Mouse (Mus musculus) kidney, adult 2 months (tissue): ENCODE measurements around the gene Arhgap10. TPM values are rescaled to one million over a fixed set of nuclear protein-coding genes. Genes with fewer than 3 reads are reported as not detected.

Source experiments
- DNase-seq: peaks from one replicate; pipeline ENCODE4 v3.0.0; 2021
- H3K27ac ChIP-seq: fragments of 200-500 bp; 2 replicates; pipeline ENCODE4 v1.5.1; 2012; ENCODE audit warnings: low read depth, low read length, control low read depth, inconsistent platforms; ENCODE audit not compliant: insufficient read depth
- H3K27me3 ChIP-seq: fragments of 200-500 bp; replicated peaks from 2 replicates; pipeline ENCODE4 v1.6.1; 2012; ENCODE audit warnings: mild to moderate bottlenecking, moderate library complexity, low read length, inconsistent platforms; ENCODE audit not compliant: control insufficient read depth, insufficient read depth
- H3K36me3 ChIP-seq: fragments of 200-500 bp; 2 replicates; pipeline ENCODE4 v1.6.1; 2012; ENCODE audit warnings: mild to moderate bottlenecking, moderate library complexity, low read length, inconsistent platforms; ENCODE audit not compliant: control insufficient read depth, insufficient read depth
- H3K4me1 ChIP-seq: fragments of 200-500 bp; 2 replicates; pipeline ENCODE4 v1.6.1; 2011; ENCODE audit warnings: low read length; ENCODE audit not compliant: control insufficient read depth, insufficient read depth
- H3K4me3 ChIP-seq: fragments of 200-500 bp; 2 replicates; pipeline ENCODE4 v1.5.1; 2011; ENCODE audit warnings: mild to moderate bottlenecking, low read depth, low read length, control low read depth; ENCODE audit not compliant: insufficient read depth
- CTCF ChIP-seq: fragments of 200-500 bp; conservative IDR thresholded peaks from 2 replicates; pipeline ENCODE4 v1.5.1; 2011; ENCODE audit warnings: low read depth, mild to moderate bottlenecking, control low read depth, low read length, moderate library complexity, mixed read lengths; ENCODE audit not compliant: insufficient read depth, insufficient read length
- POLR2A ChIP-seq: fragments of 200-500 bp; IDR thresholded peaks from one replicate; pipeline ENCODE4 v1.6.1; 2011; ENCODE audit warnings: low read depth, low read length, control low read depth
- WGBS: fragments of 180-500 bp; shearing (Covaris S2); methylation state at CpG from one replicate; pipeline ENCODE4 v1.1.7; 2018; 5-methylcytosine and 5-hydroxymethylcytosine counted together
- polyA plus RNA-seq: library from polyadenylated mRNA; depleted of rRNA; stranded (reverse); fragments of >200 nt; gene quantifications from 2 replicates; pipeline ENCODE4 v1.2.3, GENCODE M21; 2012

The Arhgap10 gene
- polyA plus RNA-seq, 1 experiment = 28.0 TPM

- Histone ChIP-seq H3K4me1 (peaks cover under 1% of the 10 kb centered on the region; the same call in 1 of the 2 replicates), H3K4me3 (no peak overlapping the region), H3K27me3 (no peaks in the 10 kb centered on the region), H3K27ac (no peak overlapping the region), H3K36me3 (no peaks in the 10 kb centered on the region)
- no peak for TF ChIP-seq CTCF
- TF ChIP-seq POLR2A = no peak
- no peak for DNase-seq
- WGBS = 52% methylated on average over 10 of the region's 10 CpGs
Measured at GRCm38 (mm10) chr8:77432726-77433125, 85.0 kb downstream of the Arhgap10 start.

GRCm38 (mm10) chr8:77428420-77428819 lies 89.3 kb downstream of the Arhgap10 start:
- no peak for DNase-seq
- Histone ChIP-seq H3K4me3 (no peak overlapping the region), H3K27ac (no peak overlapping the region), H3K27me3 (no peaks in the 10 kb centered on the region), H3K4me1 (0 out of 2 replicates have a peak, but pooled peaks cover 3% of the 10 kb centered on the region), H3K36me3 (no peaks in the 10 kb centered on the region)
- WGBS = 80% methylated on average over 4 of the region's 4 CpGs
- TF ChIP-seq POLR2A = no peak
- TF ChIP-seq CTCF = no peak

GRCm38 (mm10) chr8:77428015-77428414 lies 89.7 kb downstream of the Arhgap10 start:
- Histone ChIP-seq H3K4me3 (no peak overlapping the region), H3K36me3 (no peaks in the 10 kb centered on the region), H3K27me3 (no peaks in the 10 kb centered on the region), H3K27ac (no peak overlapping the region), H3K4me1 (peaks cover 7% of the 10 kb centered on the region; the same call in 1 of the 2 replicates)
- no peak for TF ChIP-seq CTCF
- no peak for TF ChIP-seq POLR2A
- 83% methylated on average over 6 of the region's 6 CpGs for WGBS
- DNase-seq = no peak

GRCm38 (mm10) chr8:77427438-77427837 lies 90.3 kb downstream of the Arhgap10 start:
- TF ChIP-seq CTCF (no peak), POLR2A (no peak)
- Histone ChIP-seq H3K4me3 (no peak overlapping the region), H3K27me3 (no peaks in the 10 kb centered on the region), H3K27ac (no peak overlapping the region), H3K4me1 (peaks cover 9% of the 10 kb centered on the region; the same call in 1 of the 2 replicates), H3K36me3 (no peaks in the 10 kb centered on the region)
- 63% methylated on average over 9 of the region's 9 CpGs for WGBS
- peak; percentile 47 for DNase-seq

- DNase-seq = no peak
- Histone ChIP-seq H3K27me3 (no peaks in the 10 kb centered on the region), H3K27ac (no peak overlapping the region), H3K36me3 (no peaks in the 10 kb centered on the region), H3K4me1 (peaks cover 14% of the 10 kb centered on the region), H3K4me3 (no peak overlapping the region)
- TF ChIP-seq CTCF = no peak
- TF ChIP-seq POLR2A = no peak
- 65% methylated on average over 4 of the region's 6 CpGs for WGBS
Measured at GRCm38 (mm10) chr8:77423850-77424249, 93.9 kb downstream of the Arhgap10 start.

GRCm38 (mm10) chr8:77422632-77423252 lies 95.0 kb downstream of the Arhgap10 start:
- Histone ChIP-seq H3K4me1 (peaks cover 14% of the 10 kb centered on the region), H3K36me3 (no peaks in the 10 kb centered on the region), H3K27me3 (no peaks in the 10 kb centered on the region), H3K27ac (no peak overlapping the region), H3K4me3 (peak overlapping the region; percentile 17; the same call in 1 of the 2 replicates)
- WGBS = 67% methylated on average over 15 of the region's 15 CpGs
- no peak for TF ChIP-seq POLR2A
- TF ChIP-seq CTCF = no peak
- DNase-seq = no peak

GRCm38 (mm10) chr8:77421596-77421995 lies 96.2 kb downstream of the Arhgap10 start:
- TF ChIP-seq CTCF (no peak), POLR2A (no peak)
- H3K27me3 ChIP-seq = no peaks in the 10 kb centered on the region
- no peaks in the 10 kb centered on the region for H3K36me3 ChIP-seq
- WGBS = 68% methylated on average over 13 of the region's 13 CpGs
- no peak overlapping the region for H3K27ac ChIP-seq
- H3K4me3 ChIP-seq = no peak overlapping the region
- peak; percentile 77 for DNase-seq
- peaks cover 11% of the 10 kb centered on the region for H3K4me1 ChIP-seq
